Mouse (Mus musculus): ENCODE data around the gene Dusp6.

GRCm38 (mm10) chr10:99314366-99314765, 51.3 kb downstream of the Dusp6 start:
- TF ChIP-seq CTCF (IDR thresholded peaks at IDR 0.05; ENCODE audit: low read depth), result no peak
- no peak for TF ChIP-seq EP300 (IDR thresholded peaks at IDR 0.05; ENCODE audit: low read depth)
